ENCODE assay signal across 10 mouse cellular contexts in genomic region chr7:80441986-80442904, GRCm38 (mm10). TPM values are rescaled to one million over a fixed set of nuclear protein-coding genes. Genes with fewer than 3 reads are reported as not detected.
DNase-seq lines count a peak whose midpoint lies in the region; ATAC-seq lines count a peak whose summit lies in the region.
"Had no signal": no experiment of that assay in that cellular context is flagged by ENCODE, and none has a peak within 500 bp of the region (broad histone marks: within the 10 kb centered on the region; RNA-seq: fewer than 3 reads in every experiment).

No protein-coding gene starts in this region.

- WGBS in hindbrain, embryonic 10.5 days: 63% methylated on average over 11 of the region's 11 CpGs
- 62% methylated on average over 11 of the region's 11 CpGs for WGBS in hindbrain, embryonic 14.5 days
- WGBS in forebrain, embryonic 16.5 days: 54% methylated on average over 11 of the region's 11 CpGs

- no peak overlapping the region for H3K4me2 ChIP-seq in hindbrain, embryonic 14.5 days (replicated peaks)
- H3K4me2 ChIP-seq in forebrain, embryonic 16.5 days (ENCODE audit: low read length): no peak overlapping the region

- no peak for ATAC-seq in hindbrain, embryonic 14.5 days (ENCODE audit: low FRiP score)
- peak; percentile 76 for ATAC-seq in forebrain, embryonic 16.5 days

- DNase-seq in adrenal gland, adult 2 months: peak; percentile 26
- no peak for DNase-seq in adrenal gland, postnatal 14 days
- peak; percentile 24 for DNase-seq in hindbrain, embryonic 10.5 days (ENCODE audit: low spot score)
- DNase-seq in hindbrain, embryonic 14.5 days (ENCODE audit: low spot score): no peak
- peak; percentile 69 for DNase-seq in 416B (ENCODE audit: low read depth)
- no peak for DNase-seq in urinary bladder, postnatal 10 days (ENCODE audit: low spot score)
- no peak for DNase-seq in urinary bladder, adult 2 months (ENCODE audit: low spot score)
- DNase-seq: kidney, adult 18-20 months had no signal

- H3K9ac ChIP-seq in hindbrain, embryonic 14.5 days: no peak overlapping the region
- no peak overlapping the region for H3K9ac ChIP-seq in forebrain, embryonic 16.5 days (replicated peaks; ENCODE audit: low read depth, low read length)

- H3K36me3 ChIP-seq in hindbrain, embryonic 10.5 days: no peaks in the 10 kb centered on the region
- H3K36me3 ChIP-seq in hindbrain, embryonic 14.5 days (replicated peaks; ENCODE audit: control insufficient read depth, insufficient read depth): no peaks in the 10 kb centered on the region
- H3K36me3 ChIP-seq in forebrain, embryonic 16.5 days (ENCODE audit: control insufficient read depth, insufficient read depth): no peaks in the 10 kb centered on the region

- H3K4me1 ChIP-seq in hindbrain, embryonic 10.5 days (replicated peaks): peaks cover 58% of the 10 kb centered on the region
- no peaks in the 10 kb centered on the region for H3K4me1 ChIP-seq in hindbrain, embryonic 14.5 days (replicated peaks; ENCODE audit: control insufficient read depth, insufficient read depth, low read length)
- H3K4me1 ChIP-seq in forebrain, embryonic 16.5 days (replicated peaks; ENCODE audit: control insufficient read depth, insufficient read depth, low read length): peaks cover 23% of the 10 kb centered on the region

- H3K27me3 ChIP-seq in hindbrain, embryonic 10.5 days (ENCODE audit: insufficient read depth, poor library complexity, severe bottlenecking): peaks cover 20% of the 10 kb centered on the region
- no peaks in the 10 kb centered on the region for H3K27me3 ChIP-seq in hindbrain, embryonic 14.5 days (ENCODE audit: control insufficient read depth, insufficient read depth, low read length)
- H3K27me3 ChIP-seq in forebrain, embryonic 16.5 days (replicated peaks; ENCODE audit: control insufficient read depth, insufficient read depth, low read length): no peaks in the 10 kb centered on the region

- H3K4me3 ChIP-seq in hindbrain, embryonic 10.5 days: no peak overlapping the region
- no peak overlapping the region for H3K4me3 ChIP-seq in hindbrain, embryonic 14.5 days (replicated peaks; ENCODE audit: low read length)
- H3K4me3 ChIP-seq in forebrain, embryonic 16.5 days (replicated peaks; ENCODE audit: low read length): no peak overlapping the region
- H3K4me3 ChIP-seq: left cerebral cortex, adult 2 months had no signal

- H3K27ac ChIP-seq in hindbrain, embryonic 10.5 days: peak overlapping the region; percentile 40; the same call in 1 of the 2 replicates
- H3K27ac ChIP-seq in hindbrain, embryonic 14.5 days: no peak overlapping the region
- H3K27ac ChIP-seq in forebrain, embryonic 16.5 days (ENCODE audit: low read length): no peak overlapping the region
- H3K27ac ChIP-seq: left cerebral cortex, adult 2 months had no signal

- H3K9me3 ChIP-seq in hindbrain, embryonic 10.5 days: no peaks in the 10 kb centered on the region
- no peaks in the 10 kb centered on the region for H3K9me3 ChIP-seq in hindbrain, embryonic 14.5 days (ENCODE audit: control insufficient read depth, low read length)
- no peaks in the 10 kb centered on the region for H3K9me3 ChIP-seq in forebrain, embryonic 16.5 days (ENCODE audit: control insufficient read depth, low read length)

RNA-seq across cellular contexts. Expression of gene Furin, which starts 37.0 kb away (rescaled TPM):
- 100 to 1,000 TPM; 158 to 185 TPM for total RNA-seq in adrenal gland, adult 2 months (2021)
- polyA plus RNA-seq in adrenal gland, adult 2 months (2012; rRNA removed): 225 and 227 TPM in 2 replicates
- 138 and 140 TPM in 2 replicates for total RNA-seq in adrenal gland, postnatal 14 days (2021)
- 4.6 and 5.2 TPM in 2 replicates for polyA plus RNA-seq in hindbrain, embryonic 10.5 days (2016; fragmentation: Nextera tagmentation; extraction: Ambion mirVana)
- 6.0 and 6.7 TPM in 2 replicates for polyA plus RNA-seq in hindbrain, embryonic 14.5 days (2014; fragmentation: Nextera tagmentation; extraction: Ambion mirVana)
- 4.4 TPM in 2 replicates for polyA plus RNA-seq in forebrain, embryonic 16.5 days (2015; fragmentation: Nextera tagmentation; extraction: Ambion mirVana)
- polyA plus RNA-seq in urinary bladder, adult 2 months (2012; rRNA removed): 25.3 and 40.7 TPM in 2 replicates

RNA-seq across cellular contexts. Expression of gene Fes, which starts 54.5 kb away (rescaled TPM):
- total RNA-seq in adrenal gland, adult 2 months (2021): 10 to 100 TPM in 1 of 2 experiments, 1 to 10 TPM in 1; 7.9 to 13.0 TPM
- polyA plus RNA-seq in adrenal gland, adult 2 months (2012; rRNA removed): 13.1 and 14.8 TPM in 2 replicates
- 12.8 and 13.0 TPM in 2 replicates for total RNA-seq in adrenal gland, postnatal 14 days (2021)
- polyA plus RNA-seq in hindbrain, embryonic 10.5 days (2016; fragmentation: Nextera tagmentation; extraction: Ambion mirVana): 10.4 and 11.6 TPM in 2 replicates
- polyA plus RNA-seq in hindbrain, embryonic 14.5 days (2014; fragmentation: Nextera tagmentation; extraction: Ambion mirVana): 3.8 and 4.6 TPM in 2 replicates
- polyA plus RNA-seq in forebrain, embryonic 16.5 days (2015; fragmentation: Nextera tagmentation; extraction: Ambion mirVana): 2.8 and 4.7 TPM in 2 replicates
- 22.6 and 24.0 TPM in 2 replicates for polyA plus RNA-seq in urinary bladder, adult 2 months (2012; rRNA removed)

Comparison
In these comparisons a context has a peak if more than half of its experiments do, and no peak if none do; other contexts are left out.
1. DNase-seq: peak in adrenal gland, adult 2 months (single experiment), hindbrain, embryonic 10.5 days (single experiment) and 416B (single experiment); none in adrenal gland, postnatal 14 days (single experiment), hindbrain, embryonic 14.5 days (single experiment), urinary bladder, postnatal 10 days (single experiment) and urinary bladder, adult 2 months (single experiment).